Mouse (Mus musculus): ENCODE data around the gene Cwf19l1.
A peak's percentile ranks its signal among the peaks of the same experiment; 100 is the strongest.
"Not testable (repeated sequence)": the region's sequence is repeated elsewhere in the genome, so short reads cannot be mapped to it uniquely, and the experiment has no call there.

Cwf19l1 gene

GRCm38 (mm10) chr19:44135072-44135959, at the start of gene Cwf19l1:
Cwf19l1 (minus strand) TSS chr19:44135876.
- peak; percentile 94 for DNase-seq (ENCODE audit: low read depth)

- no peak for DNase-seq (ENCODE audit: low read depth)
These were observed 48.3 kb upstream of the Cwf19l1 start for GRCm38 (mm10) chr19:44183968-44184367.

DNA sequence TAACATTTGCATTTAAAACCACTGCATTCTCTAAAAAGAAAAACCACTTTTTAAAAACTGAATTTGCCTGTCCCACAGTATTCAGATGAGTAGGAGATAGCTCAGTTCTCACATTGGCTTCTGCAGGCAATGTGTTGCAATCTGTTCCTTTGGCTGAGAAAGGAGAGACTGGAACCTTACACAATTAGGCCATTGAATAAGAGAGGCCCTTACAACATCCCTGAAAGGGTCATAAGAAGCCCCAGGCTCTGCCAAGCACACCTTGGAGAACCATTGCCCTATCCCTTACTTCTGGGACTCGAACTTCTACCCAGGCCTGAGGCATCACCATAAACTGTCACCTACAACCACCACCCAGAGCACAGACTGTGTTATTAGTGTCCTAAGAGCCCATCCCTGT, 44.8 kb upstream of the Cwf19l1 start:
- DNase-seq (ENCODE audit: low read depth) = no peak

GRCm38 (mm10) chr19:44176741-44177140, 41.1 kb upstream of the Cwf19l1 start:
- no peak for DNase-seq (ENCODE audit: low read depth)

- no peak for DNase-seq (ENCODE audit: low read depth)
These were observed 39.2 kb upstream of the Cwf19l1 start for GRCm38 (mm10) chr19:44174835-44175234.

DNA sequence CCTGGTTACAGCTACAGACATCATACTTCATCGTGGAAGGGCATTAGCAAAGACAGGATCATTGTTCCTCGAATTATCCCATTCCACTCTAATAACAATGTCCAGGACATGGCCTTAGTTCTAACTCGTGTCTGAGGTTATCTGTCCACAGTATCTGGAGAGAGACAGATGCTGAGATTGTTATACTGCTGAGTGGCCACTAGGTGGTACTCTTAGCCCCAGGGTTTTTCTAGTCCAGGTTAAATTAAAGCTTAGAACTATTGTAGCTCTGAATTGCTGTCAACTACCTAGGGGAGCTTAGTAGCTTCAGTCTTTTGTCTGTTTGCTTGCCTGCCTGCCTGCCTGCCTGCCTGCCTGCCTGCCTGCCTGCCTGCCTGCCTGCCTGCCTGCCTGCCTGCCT, 25.8 kb upstream of the Cwf19l1 start:
- DNase-seq (ENCODE audit: low read depth) = peak; percentile 61

DNA sequence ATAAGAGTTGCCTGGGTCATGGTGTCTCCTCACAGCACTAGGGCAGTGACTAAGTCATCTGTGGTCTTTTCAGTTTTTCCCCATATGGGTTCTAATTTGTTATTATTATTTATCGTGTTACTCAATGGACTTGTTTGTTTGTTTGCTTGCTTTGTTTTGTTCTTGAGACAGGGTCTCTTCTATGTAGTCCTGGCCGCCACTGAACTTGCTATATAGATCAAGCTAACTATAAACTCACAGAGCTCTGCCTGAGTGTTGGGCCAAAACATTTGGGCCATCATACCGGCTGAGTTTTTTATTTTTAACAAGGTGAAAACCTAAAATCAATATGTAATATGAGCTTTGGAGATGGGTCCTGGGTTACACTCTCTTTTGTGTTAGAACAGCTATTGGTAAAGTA, 23.7 kb upstream of the Cwf19l1 start:
- no peak for DNase-seq (ENCODE audit: low read depth)

GRCm38 (mm10) chr19:44157005-44157404, 21.3 kb upstream of the Cwf19l1 start:
- DNase-seq (ENCODE audit: low read depth) = no peak

DNA sequence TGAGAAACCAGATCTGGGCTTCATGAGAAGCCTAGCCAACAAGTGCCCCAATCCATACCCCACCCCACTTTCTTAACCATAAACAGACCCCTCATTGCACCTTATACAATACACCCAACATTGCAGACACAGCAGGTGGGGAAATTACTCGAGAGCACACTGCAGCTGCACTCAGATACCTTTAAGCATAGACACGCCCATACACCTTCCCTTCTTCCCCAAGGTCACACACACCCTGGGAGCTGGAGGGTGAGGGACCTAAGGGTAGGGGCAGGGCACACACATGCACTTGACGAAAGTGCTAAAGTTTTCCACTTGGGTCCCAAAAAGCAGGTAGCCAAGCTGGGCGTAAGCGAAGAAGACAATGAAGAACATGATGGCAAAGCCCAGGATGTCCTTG, 18.1 kb upstream of the Cwf19l1 start:
- no peak for DNase-seq (ENCODE audit: low read depth)

DNA sequence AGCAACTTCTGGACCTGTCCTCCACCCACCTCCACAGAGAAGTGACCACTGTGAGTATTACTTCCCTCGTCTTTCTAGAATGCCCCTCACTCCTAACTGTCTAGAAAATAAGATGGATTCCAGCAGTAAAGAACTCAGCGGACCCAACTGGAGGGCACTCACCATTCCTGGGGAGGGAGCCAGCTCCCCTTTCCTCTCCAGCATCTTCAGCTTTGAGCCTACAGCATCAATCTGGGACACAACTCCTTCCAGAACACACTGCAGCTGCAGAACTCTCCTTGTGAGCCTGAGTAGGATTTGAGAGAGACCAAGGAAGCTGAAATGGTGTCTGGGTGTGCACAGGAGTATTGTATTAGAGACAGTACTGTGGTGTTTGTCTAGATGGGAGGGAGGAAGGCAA, 13.3 kb upstream of the Cwf19l1 start:
- no peak for DNase-seq (ENCODE audit: low read depth)

DNA sequence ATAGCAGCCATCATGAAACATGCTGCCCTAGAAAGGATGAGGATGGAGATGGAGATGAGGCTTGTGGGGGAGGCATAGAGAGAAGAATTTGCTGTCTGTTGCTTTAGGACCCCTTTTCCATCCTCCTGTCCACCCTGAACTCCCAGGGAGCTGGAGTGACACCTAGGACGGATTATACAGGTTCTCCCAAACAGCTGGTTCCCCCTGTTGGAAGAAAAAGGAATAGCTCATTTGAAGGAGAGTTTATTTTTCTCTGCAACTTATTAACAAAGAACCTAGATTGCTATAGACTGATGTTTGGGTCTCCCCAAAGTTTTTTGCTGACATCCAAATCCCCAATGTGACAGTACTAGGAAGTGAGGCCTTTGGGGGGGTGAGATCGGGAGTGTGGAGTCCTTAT, 12.7 kb upstream of the Cwf19l1 start:
- DNase-seq (ENCODE audit: low read depth) = peak; percentile 26

GRCm38 (mm10) chr19:44146951-44147350, 11.3 kb upstream of the Cwf19l1 start:
- no peak for DNase-seq (ENCODE audit: low read depth)

- DNase-seq (ENCODE audit: low read depth) = no peak
These were observed 10.8 kb upstream of the Cwf19l1 start for GRCm38 (mm10) chr19:44146568-44146879.

DNA sequence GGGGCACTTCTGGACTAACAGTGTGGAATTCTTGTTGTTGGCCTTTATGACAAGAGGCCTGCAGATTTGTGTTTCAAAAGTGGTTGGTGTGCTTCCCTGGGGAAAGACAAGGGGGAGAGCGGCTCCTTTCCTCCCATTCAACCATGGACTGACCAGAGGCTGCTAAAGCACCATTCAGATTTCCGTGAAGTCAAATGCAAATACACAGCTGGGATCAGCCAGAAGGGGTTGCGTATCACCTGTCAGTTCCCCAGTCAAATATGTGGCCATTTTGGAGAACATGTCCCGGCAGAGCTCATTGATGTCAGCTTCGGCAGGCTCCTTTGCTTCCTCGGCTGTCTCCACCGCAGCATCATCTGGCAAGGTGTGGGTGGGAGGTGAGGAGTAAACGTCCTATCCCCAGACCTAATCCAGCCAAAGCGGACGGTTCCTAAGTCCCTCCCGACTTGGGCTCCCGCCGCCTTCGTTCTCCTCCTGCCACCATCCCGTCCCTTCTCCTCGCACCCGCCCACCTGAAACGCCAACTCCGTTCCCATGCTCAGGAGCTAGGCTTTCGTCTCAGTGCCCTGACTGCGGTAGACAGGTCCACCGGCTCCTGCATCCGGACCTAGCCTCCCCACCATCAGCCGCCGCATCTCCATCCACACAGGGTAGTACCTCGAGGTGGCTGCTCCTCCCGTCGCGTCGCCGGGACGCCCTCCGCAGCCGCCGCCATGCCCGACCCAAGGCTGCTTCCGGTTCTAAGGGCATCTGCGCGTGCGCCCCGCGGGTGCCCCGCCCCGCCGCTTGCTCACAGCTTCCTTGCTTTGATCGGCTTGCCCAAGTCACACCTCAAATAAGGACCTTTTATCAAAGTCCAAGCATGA, 10.3 kb upstream of the Cwf19l1 start, which contains the start of gene Bloc1s2:
Gene Bloc1s2, minus strand, starts transcription at position 745 of the 866 bp plus-strand sequence.
- DNase-seq (ENCODE audit: low read depth) = peak; percentile 94

- no peak for DNase-seq (ENCODE audit: low read depth)
These were observed 8.7 kb upstream of the Cwf19l1 start for GRCm38 (mm10) chr19:44144366-44144765.

DNA sequence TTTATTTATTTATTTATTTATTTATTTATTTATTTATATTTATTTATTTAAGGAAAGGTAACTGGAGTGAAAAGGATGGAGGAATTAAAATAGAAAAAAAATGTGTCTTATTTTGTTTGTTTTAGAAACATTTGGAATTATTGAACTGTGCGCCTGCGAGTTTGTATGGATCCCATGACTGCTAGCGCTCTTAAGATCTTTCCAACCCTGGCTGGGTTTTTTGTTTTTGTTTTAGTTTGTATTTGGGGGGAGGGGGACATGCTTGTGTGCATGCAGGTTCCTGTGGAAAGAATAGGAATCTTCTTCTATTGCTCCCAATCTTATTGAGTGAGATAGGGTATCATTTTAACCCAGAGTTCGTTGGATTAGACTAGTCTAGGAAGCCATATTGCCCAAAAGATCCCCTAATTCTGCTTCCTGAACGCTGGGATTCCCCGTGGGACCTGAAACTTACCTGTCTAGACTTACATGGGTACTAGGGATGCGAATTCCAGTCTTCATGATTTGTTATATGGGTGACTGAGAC, 347 bp upstream of the Cwf19l1 start:
- no peak for DNase-seq (ENCODE audit: low read depth)

DNA sequence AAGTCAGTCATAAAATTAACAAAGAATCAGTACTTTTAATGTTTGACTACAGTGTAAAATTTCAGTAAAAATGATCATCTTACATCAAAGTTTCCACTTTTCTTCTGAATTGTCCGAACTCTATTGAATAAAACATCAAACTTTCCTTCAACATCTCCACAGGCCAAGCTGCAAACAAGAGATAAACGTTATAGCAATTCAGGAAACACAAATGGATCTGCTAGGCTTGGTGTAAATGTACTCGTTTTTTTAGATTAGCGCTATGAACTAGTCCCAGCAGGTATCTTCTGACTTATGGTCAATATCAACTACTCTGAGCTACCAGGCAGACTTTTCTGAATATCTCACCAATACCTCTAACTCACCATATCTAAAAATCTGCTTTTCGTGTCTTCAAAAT, 2.8 kb downstream of the Cwf19l1 start:
- no peak for DNase-seq (ENCODE audit: low read depth)

DNA sequence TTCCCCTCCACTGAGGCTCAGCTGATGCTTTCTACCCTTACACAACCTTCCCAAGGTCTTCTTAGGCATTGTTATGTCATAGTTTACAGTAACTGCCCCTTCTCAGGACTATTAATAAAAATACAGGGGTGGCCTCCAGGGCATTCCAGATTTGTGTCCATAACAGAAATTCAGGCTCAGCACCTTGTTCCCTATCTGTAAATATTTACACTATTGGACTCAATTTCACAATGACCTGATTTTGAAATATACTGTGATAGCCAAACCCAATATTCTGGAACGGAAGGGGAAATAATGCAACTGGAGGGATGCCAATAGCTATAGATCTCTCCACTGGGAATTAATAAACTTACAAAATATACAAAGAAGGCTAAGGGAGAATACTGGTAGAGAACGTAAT, 7.1 kb downstream of the Cwf19l1 start:
- no peak for DNase-seq (ENCODE audit: low read depth)

- DNase-seq (ENCODE audit: low read depth) = no peak
These were observed 7.8 kb downstream of the Cwf19l1 start for GRCm38 (mm10) chr19:44127729-44128497.

- DNase-seq (ENCODE audit: low read depth) = no peak
These were observed 14.5 kb downstream of the Cwf19l1 start for GRCm38 (mm10) chr19:44121137-44121536.

DNA sequence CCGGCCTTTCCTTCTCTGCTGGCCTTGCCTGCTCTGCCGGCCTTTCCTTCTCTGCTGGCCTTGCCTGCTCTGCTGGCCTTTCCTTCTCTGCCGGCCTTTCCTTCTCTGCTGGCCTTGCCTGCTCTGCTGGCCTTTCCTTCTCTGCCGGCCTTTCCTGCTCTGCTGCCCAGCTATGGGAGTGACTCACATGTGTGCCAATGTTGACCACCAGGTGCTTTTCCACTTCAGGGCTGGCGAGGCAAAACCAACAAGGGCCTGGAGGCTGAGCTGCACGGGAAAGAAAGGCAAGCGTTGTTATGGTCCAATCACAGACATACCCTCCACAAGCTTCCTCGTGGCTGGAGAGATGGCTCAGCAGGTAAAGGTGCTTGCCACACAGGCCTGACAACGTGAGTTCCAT, 15.0 kb downstream of the Cwf19l1 start:
- not testable (repeated sequence) for DNase-seq (ENCODE audit: low read depth)

DNA sequence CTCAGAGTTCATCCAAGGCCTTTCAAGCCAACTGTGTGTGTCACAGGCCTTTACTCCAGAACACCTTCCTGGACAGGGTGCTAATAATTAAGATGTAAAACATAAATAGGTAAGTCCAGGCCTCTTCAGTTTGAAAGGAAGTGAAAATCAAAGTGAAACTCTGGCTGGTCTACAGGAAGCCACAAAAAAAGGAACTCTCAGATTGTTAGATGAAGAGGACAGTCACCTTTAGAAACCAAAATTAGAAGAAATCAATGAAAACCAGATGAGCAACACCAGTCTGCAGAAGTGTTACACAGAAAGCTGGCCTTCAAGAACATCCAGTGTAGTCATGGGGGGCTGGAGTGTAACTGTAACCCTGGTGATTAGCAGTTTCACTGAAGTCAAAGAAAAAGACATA, 17.9 kb downstream of the Cwf19l1 start:
- DNase-seq (ENCODE audit: low read depth) = no peak
